Mouse (Mus musculus): Measurements from ENCODE around the gene Gm10644.

GRCm38 (mm10) chr8:83921558-83921957 is 33.4 kb downstream of the Gm10644 start:
- TF ChIP-seq CTCF (IDR thresholded peaks at IDR 0.05; ENCODE audit: borderline replicate concordance, extremely low read depth, insufficient read depth, insufficient read length) (peak; percentile 86; the same call in 1 of the 2 replicates), POLR2A (IDR thresholded peaks at IDR 0.05; ENCODE audit: borderline replicate concordance, extremely low read depth, insufficient read depth, insufficient read length, poor library complexity, severe bottlenecking) (no peak)
